Mouse (Mus musculus) spleen, adult 2 months (tissue): ENCODE measurements at regions not wholly inside any gene's neighbourhood (a gene's known extent, or its start where the extent isn't known, plus 50 kb on each side); places are given as distances from the start of the nearest gene placed in this dataset.

ENCODE experiments used
- CTCF ChIP-seq: fragments of 200-500 bp; IDR thresholded peaks from 2 replicates; pipeline ENCODE4 v1.5.1; 2011; ENCODE audit warnings: mild to moderate bottlenecking, inconsistent platforms; ENCODE audit not compliant: insufficient read depth, insufficient read length, insufficient replicate concordance; ENCODE audit errors: extremely low read depth
- POLR2A ChIP-seq: fragments of 200-500 bp; IDR thresholded peaks from 2 replicates; pipeline ENCODE4 v1.6.1; 2011; ENCODE audit warnings: low read depth, low read length, inconsistent platforms

- TF ChIP-seq POLR2A (no peak), CTCF (no peak)
Observed at GRCm38 (mm10) chr5:77851645-77852044, 443.8 kb upstream of the Igfbp7 start.
